Mouse (Mus musculus): ENCODE results near the gene Camk2d. TPM values are rescaled to one million over a fixed set of nuclear protein-coding genes. Genes with fewer than 3 reads are reported as not detected.

The Camk2d gene
- total RNA-seq, 1 experiment, result 12.4 TPM

DNA sequence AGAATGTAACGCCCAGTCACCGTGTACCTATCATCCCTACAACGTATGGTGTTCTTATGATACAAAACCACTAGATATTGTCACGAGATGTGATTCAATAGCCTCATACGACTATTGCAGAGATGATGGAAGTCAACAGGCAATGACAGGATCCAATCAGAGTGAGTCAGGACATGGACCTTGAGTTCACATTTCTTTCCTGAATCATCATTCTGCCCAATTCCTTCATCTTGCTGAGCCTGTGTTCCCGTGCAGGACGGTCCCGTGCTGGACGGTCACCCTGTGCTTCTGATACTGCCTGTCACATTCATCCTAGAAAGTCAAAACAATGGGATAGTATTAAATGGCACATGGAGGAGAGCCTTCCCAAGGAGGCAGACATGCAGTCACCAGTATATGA is 181.0 kb downstream of the Camk2d start:
- no peak overlapping the region for H3K9ac ChIP-seq (ENCODE audit: insufficient read depth, low read depth, low read length, poor library complexity, severe bottlenecking)
- no peak overlapping the region for H3K4me3 ChIP-seq (ENCODE audit: insufficient read depth in 1 of 2, low read depth in 1 of 2, low read length in 2 of 2, poor library complexity in 1 of 2, severe bottlenecking in 1 of 2)
- no peak for DNase-seq (ENCODE audit: low read depth, low spot score)
- TF ChIP-seq CHD2 (IDR thresholded peaks at IDR 0.05; ENCODE audit: low read depth, low read length) (no peak), ZNF384 (IDR thresholded peaks at IDR 0.05; ENCODE audit: low read depth, low read length) (no peak), ZC3H11A (IDR thresholded peaks at IDR 0.05; ENCODE audit: borderline replicate concordance, low read depth, low read length) (no peak), HCFC1 (IDR thresholded peaks at IDR 0.05; ENCODE audit: borderline replicate concordance, insufficient read depth, low read length) (no peak)
- H3K9me3 ChIP-seq (ENCODE audit: control insufficient read depth, insufficient read depth, low read depth, low read length), result no peaks in the 10 kb centered on the region
- no peaks in the 10 kb centered on the region for H3K4me1 ChIP-seq (ENCODE audit: control insufficient read depth in 2 of 2, insufficient read depth in 2 of 2, low read length in 2 of 2, poor library complexity in 1 of 2)
- no peak overlapping the region for H3K27ac ChIP-seq (ENCODE audit: insufficient read depth, low read depth, low read length, poor library complexity, severe bottlenecking)
- in situ Hi-C loops (cut with MboI; ENCODE audit: low sequenced_read_pairs in 2 of 2, unreplicated experiment in 2 of 2), result no loop called here
- H3K36me3 ChIP-seq (ENCODE audit: control insufficient read depth, insufficient read depth, low read length, poor library complexity, severe bottlenecking), result no peaks in the 10 kb centered on the region

GRCm38 (mm10) chr3:126777879-126778278 is 181.8 kb downstream of the Camk2d start:
- Histone ChIP-seq H3K4me3 (ENCODE audit: insufficient read depth in 1 of 2, low read depth in 1 of 2, low read length in 2 of 2, poor library complexity in 1 of 2, severe bottlenecking in 1 of 2) (no peak overlapping the region), H3K27ac (ENCODE audit: insufficient read depth, low read depth, low read length, poor library complexity, severe bottlenecking) (no peak overlapping the region), H3K9ac (ENCODE audit: insufficient read depth, low read depth, low read length, poor library complexity, severe bottlenecking) (no peak overlapping the region), H3K36me3 (ENCODE audit: control insufficient read depth, insufficient read depth, low read length, poor library complexity, severe bottlenecking) (no peaks in the 10 kb centered on the region), H3K4me1 (ENCODE audit: control insufficient read depth in 2 of 2, insufficient read depth in 2 of 2, low read length in 2 of 2, poor library complexity in 1 of 2) (no peaks in the 10 kb centered on the region), H3K9me3 (ENCODE audit: control insufficient read depth, insufficient read depth, low read depth, low read length) (no peaks in the 10 kb centered on the region)
- in situ Hi-C loops (cut with MboI; ENCODE audit: low sequenced_read_pairs in 2 of 2, unreplicated experiment in 2 of 2), result no loop called here
- no peak for DNase-seq (ENCODE audit: low read depth, low spot score)
- no peak for TF ChIP-seq MAFK (IDR thresholded peaks at IDR 0.05; ENCODE audit: insufficient read depth, low read depth, low read length)
- no peak for TF ChIP-seq HCFC1 (IDR thresholded peaks at IDR 0.05; ENCODE audit: borderline replicate concordance, insufficient read depth, low read length)
- TF ChIP-seq ZC3H11A (IDR thresholded peaks at IDR 0.05; ENCODE audit: borderline replicate concordance, low read depth, low read length), result no peak
- TF ChIP-seq ZNF384 (IDR thresholded peaks at IDR 0.05; ENCODE audit: low read depth, low read length), result no peak
- no peak for TF ChIP-seq CHD2 (IDR thresholded peaks at IDR 0.05; ENCODE audit: low read depth, low read length)

DNA sequence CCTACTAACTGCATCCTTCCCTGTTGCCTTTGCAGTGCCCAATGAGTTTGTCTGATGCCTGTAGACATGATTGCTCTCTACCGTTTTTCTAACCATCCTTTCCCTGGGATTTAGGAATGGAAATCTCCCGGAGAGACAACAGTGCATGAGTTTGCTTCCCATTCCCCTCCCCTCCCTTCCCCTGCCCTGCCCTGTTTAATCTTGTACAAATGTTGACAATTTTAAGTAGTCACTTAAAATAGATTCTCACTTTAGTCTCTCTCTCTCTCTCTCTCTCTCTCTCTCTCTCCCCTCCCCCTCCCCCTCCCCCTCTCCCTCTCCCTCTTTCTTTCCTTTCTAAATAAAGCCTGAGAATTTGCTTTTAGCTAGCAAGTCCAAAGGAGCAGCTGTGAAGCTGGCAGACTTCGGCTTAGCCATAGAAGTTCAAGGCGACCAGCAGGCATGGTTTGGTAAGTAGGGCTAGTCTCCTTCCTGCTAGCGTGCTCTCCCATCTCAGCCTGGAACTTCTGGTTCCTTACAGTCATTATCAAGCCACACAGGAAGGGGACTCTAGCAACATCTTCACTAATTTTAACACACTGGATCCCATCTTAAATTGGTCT is 184.0 kb downstream of the Camk2d start:
- Histone ChIP-seq H3K4me3 (ENCODE audit: insufficient read depth in 1 of 2, low read depth in 1 of 2, low read length in 2 of 2, poor library complexity in 1 of 2, severe bottlenecking in 1 of 2) (no peak overlapping the region), H3K9me3 (ENCODE audit: control insufficient read depth, insufficient read depth, low read depth, low read length) (no peaks in the 10 kb centered on the region), H3K4me1 (ENCODE audit: control insufficient read depth in 2 of 2, insufficient read depth in 2 of 2, low read length in 2 of 2, poor library complexity in 1 of 2) (no peaks in the 10 kb centered on the region), H3K36me3 (ENCODE audit: control insufficient read depth, insufficient read depth, low read length, poor library complexity, severe bottlenecking) (no peaks in the 10 kb centered on the region), H3K27ac (ENCODE audit: insufficient read depth, low read depth, low read length, poor library complexity, severe bottlenecking) (no peak overlapping the region), H3K9ac (ENCODE audit: insufficient read depth, low read depth, low read length, poor library complexity, severe bottlenecking) (no peak overlapping the region)
- no peak for TF ChIP-seq ZC3H11A (IDR thresholded peaks at IDR 0.05; ENCODE audit: borderline replicate concordance, low read depth, low read length)
- in situ Hi-C loops (cut with MboI; ENCODE audit: low sequenced_read_pairs in 2 of 2, unreplicated experiment in 2 of 2), result no loop called here
- no peak for DNase-seq (ENCODE audit: low read depth, low spot score)

GRCm38 (mm10) chr3:126793035-126793964 is 197.2 kb downstream of the Camk2d start:
- Histone ChIP-seq H3K36me3 (ENCODE audit: control insufficient read depth, insufficient read depth, low read length, poor library complexity, severe bottlenecking) (no peaks in the 10 kb centered on the region), H3K27ac (ENCODE audit: insufficient read depth, low read depth, low read length, poor library complexity, severe bottlenecking) (no peak overlapping the region), H3K9ac (ENCODE audit: insufficient read depth, low read depth, low read length, poor library complexity, severe bottlenecking) (no peak overlapping the region), H3K9me3 (ENCODE audit: control insufficient read depth, insufficient read depth, low read depth, low read length) (no peaks in the 10 kb centered on the region), H3K4me1 (ENCODE audit: control insufficient read depth in 2 of 2, insufficient read depth in 2 of 2, low read length in 2 of 2, poor library complexity in 1 of 2) (no peaks in the 10 kb centered on the region), H3K4me3 (ENCODE audit: insufficient read depth in 1 of 2, low read depth in 1 of 2, low read length in 2 of 2, poor library complexity in 1 of 2, severe bottlenecking in 1 of 2) (no peak overlapping the region)
- TF ChIP-seq ZC3H11A (IDR thresholded peaks at IDR 0.05; ENCODE audit: borderline replicate concordance, low read depth, low read length) (no peak), ZNF384 (IDR thresholded peaks at IDR 0.05; ENCODE audit: low read depth, low read length) (no peak), HCFC1 (IDR thresholded peaks at IDR 0.05; ENCODE audit: borderline replicate concordance, insufficient read depth, low read length) (no peak), MAFK (IDR thresholded peaks at IDR 0.05; ENCODE audit: insufficient read depth, low read depth, low read length) (no peak), CHD2 (IDR thresholded peaks at IDR 0.05; ENCODE audit: low read depth, low read length) (no peak)
- in situ Hi-C loops (cut with MboI; ENCODE audit: low sequenced_read_pairs in 2 of 2, unreplicated experiment in 2 of 2), result no loop called here
- DNase-seq (ENCODE audit: low read depth, low spot score), result no peak
